Mouse (Mus musculus) stomach, embryonic 16.5 days (tissue): ENCODE measurements around the gene Naa25. TPM values are rescaled to one million over a fixed set of nuclear protein-coding genes. Genes with fewer than 3 reads are reported as not detected.
"Not testable (repeated sequence)": the region's sequence is repeated elsewhere in the genome, so short reads cannot be mapped to it uniquely, and the experiment has no call there.

Source experiments
- ATAC-seq: fragments of 200-750 bp; cut with Nextera tagmentation; 2 replicates; pipeline ENCODE4 v1.8.0; 2017; ENCODE audit warnings: moderate number of reproducible peaks, moderate TSS enrichment; ENCODE audit not compliant: insufficient read depth, low FRiP score
- H3K27ac ChIP-seq: fragments of 300-500 bp; sonication (generic); 2 replicates; pipeline ENCODE4 v1.5.1; 2014; ENCODE audit warnings: low read length
- H3K27me3 ChIP-seq: fragments of 300-500 bp; sonication (generic); 2 replicates; pipeline ENCODE4 v1.6.1; 2014; ENCODE audit warnings: low read length, control low read depth, mixed read lengths; ENCODE audit not compliant: control insufficient read depth, insufficient read depth
- H3K36me3 ChIP-seq: fragments of 300-500 bp; sonication (generic); 2 replicates; pipeline ENCODE4 v1.6.1; 2014; ENCODE audit warnings: low read length; ENCODE audit not compliant: control insufficient read depth, insufficient read depth
- H3K4me1 ChIP-seq: fragments of 300-500 bp; sonication (generic); 2 replicates; pipeline ENCODE4 v1.6.1; 2014; ENCODE audit warnings: low read length, control low read depth, mixed read lengths; ENCODE audit not compliant: control insufficient read depth, insufficient read depth
- H3K4me2 ChIP-seq: fragments of 300-500 bp; sonication (generic); 2 replicates; pipeline ENCODE4 v1.6.1; 2014; ENCODE audit warnings: low read depth, low read length, mixed read lengths
- H3K4me3 ChIP-seq: fragments of 300-500 bp; sonication (generic); replicated peaks from 2 replicates; pipeline ENCODE4 v1.5.1; 2014; ENCODE audit warnings: mild to moderate bottlenecking, low read length
- H3K9ac ChIP-seq: fragments of 300-500 bp; sonication (generic); 2 replicates; pipeline ENCODE4 v1.6.1; 2014; ENCODE audit warnings: low read length
- H3K9me3 ChIP-seq: fragments of 300-500 bp; sonication (generic); replicated peaks from 2 replicates; pipeline ENCODE4 v1.6.1; 2016; ENCODE audit warnings: low read length, control low read depth; ENCODE audit not compliant: control insufficient read depth
- WGBS: fragments of 180-500 bp; shearing (Covaris S2); extraction: QIAGEN DNeasy Blood & Tissue Kit; methylation state at CpG from one replicate; pipeline ENCODE4 v1.1.7; 2014; 5-methylcytosine and 5-hydroxymethylcytosine counted together
- polyA plus RNA-seq: library from polyadenylated mRNA; unstranded; fragments of >200 nt; fragmentation: Nextera tagmentation; extraction: Ambion mirVana; gene quantifications from 2 replicates; pipeline ENCODE4 v1.2.1, GENCODE M21; 2015

Naa25 gene
- polyA plus RNA-seq, result 43.4 and 45.8 TPM in 2 replicates

- H3K27me3 ChIP-seq, result no peaks in the 10 kb centered on the region
- peak; percentile 96 for ATAC-seq
- 9% methylated on average over 53 of the region's 53 CpGs for WGBS
- peaks cover 17% of the 10 kb centered on the region for H3K4me1 ChIP-seq
- peak within 1 kb of the TSS; percentile 96 for H3K27ac ChIP-seq
- peak within 1 kb of the TSS; percentile 83 for H3K9ac ChIP-seq
- peak within 1 kb of the TSS; percentile 80 for H3K4me3 ChIP-seq
- no peaks in the 10 kb centered on the region for H3K36me3 ChIP-seq
- peak within 1 kb of the TSS; percentile 93 for H3K4me2 ChIP-seq
- no peaks in the 10 kb centered on the region for H3K9me3 ChIP-seq
Observed at GRCm38 (mm10) chr5:121397187-121398145, at the start of gene Naa25. Gene Naa25 (plus strand): TSS chr5:121397936.

- Histone ChIP-seq H3K9ac (no peak overlapping the region), H3K27me3 (no peaks in the 10 kb centered on the region), H3K4me1 (no peaks in the 10 kb centered on the region), H3K9me3 (no peaks in the 10 kb centered on the region), H3K27ac (no peak overlapping the region), H3K36me3 (peaks cover 34% of the 10 kb centered on the region), H3K4me3 (no peak overlapping the region), H3K4me2 (no peak overlapping the region)
- 52% methylated on average over 9 of the region's 9 CpGs for WGBS
- ATAC-seq, result peak; percentile 39; the same call in 1 of the 2 replicates
Observed at GRCm38 (mm10) chr5:121359229-121359628, 38.5 kb upstream of the Naa25 start.

- Histone ChIP-seq H3K27me3 (no peaks in the 10 kb centered on the region), H3K9me3 (no peaks in the 10 kb centered on the region), H3K36me3 (peaks cover 40% of the 10 kb centered on the region), H3K4me3 (no peak overlapping the region), H3K4me2 (no peak overlapping the region), H3K4me1 (no peaks in the 10 kb centered on the region), H3K9ac (no peak overlapping the region), H3K27ac (no peak overlapping the region)
- WGBS, result 89% methylated on average over 5 of the region's 5 CpGs
- no peak for ATAC-seq
Observed at GRCm38 (mm10) chr5:121361696-121362095, 36.0 kb upstream of the Naa25 start.

- H3K27ac ChIP-seq, result no peak overlapping the region
- no peak overlapping the region for H3K9ac ChIP-seq
- H3K36me3 ChIP-seq, result peaks cover 43% of the 10 kb centered on the region
- H3K27me3 ChIP-seq, result no peaks in the 10 kb centered on the region
- ATAC-seq, result no peak
- H3K4me1 ChIP-seq, result no peaks in the 10 kb centered on the region
- H3K4me3 ChIP-seq, result no peak overlapping the region
- WGBS, result 85% methylated on average over 7 of the region's 7 CpGs
- no peaks in the 10 kb centered on the region for H3K9me3 ChIP-seq
- H3K4me2 ChIP-seq, result no peak overlapping the region
Observed at GRCm38 (mm10) chr5:121363441-121363840, 34.3 kb upstream of the Naa25 start.

- 79% methylated on average over 16 of the region's 16 CpGs for WGBS
- Histone ChIP-seq H3K4me3 (no peak overlapping the region), H3K9me3 (no peaks in the 10 kb centered on the region), H3K36me3 (peaks cover 35% of the 10 kb centered on the region), H3K9ac (no peak overlapping the region), H3K4me2 (no peak overlapping the region), H3K27me3 (no peaks in the 10 kb centered on the region), H3K27ac (no peak overlapping the region), H3K4me1 (no peaks in the 10 kb centered on the region)
- no peak for ATAC-seq
Observed at GRCm38 (mm10) chr5:121366449-121367225, 31.1 kb upstream of the Naa25 start.

GRCm38 (mm10) chr5:121367255-121367654 is 30.5 kb upstream of the Naa25 start:
- Histone ChIP-seq H3K9me3 (no peaks in the 10 kb centered on the region), H3K4me1 (no peaks in the 10 kb centered on the region), H3K4me3 (no peak overlapping the region), H3K36me3 (peaks cover 34% of the 10 kb centered on the region), H3K9ac (no peak overlapping the region), H3K27ac (no peak overlapping the region), H3K27me3 (no peaks in the 10 kb centered on the region), H3K4me2 (no peak overlapping the region)
- ATAC-seq, result no peak
- 87% methylated on average over 4 of the region's 4 CpGs for WGBS

GRCm38 (mm10) chr5:121371712-121372111 is 26.0 kb upstream of the Naa25 start:
- H3K4me1 ChIP-seq, result no peaks in the 10 kb centered on the region
- 81% methylated on average over 6 of the region's 6 CpGs for WGBS
- no peak overlapping the region for H3K9ac ChIP-seq
- no peak overlapping the region for H3K4me3 ChIP-seq
- peaks cover 18% of the 10 kb centered on the region for H3K36me3 ChIP-seq
- no peak overlapping the region for H3K4me2 ChIP-seq
- no peak for ATAC-seq
- H3K27ac ChIP-seq, result no peak overlapping the region
- H3K27me3 ChIP-seq, result no peaks in the 10 kb centered on the region
- no peaks in the 10 kb centered on the region for H3K9me3 ChIP-seq

GRCm38 (mm10) chr5:121374790-121375189 is 22.9 kb upstream of the Naa25 start:
- Histone ChIP-seq H3K4me1 (no peaks in the 10 kb centered on the region), H3K4me2 (no peak overlapping the region), H3K27ac (no peak overlapping the region), H3K9me3 (no peaks in the 10 kb centered on the region), H3K27me3 (no peaks in the 10 kb centered on the region), H3K4me3 (no peak overlapping the region), H3K9ac (no peak overlapping the region), H3K36me3 (peaks cover 30% of the 10 kb centered on the region)
- WGBS, result 85% methylated on average over 3 of the region's 3 CpGs
- ATAC-seq, result no peak

- H3K27ac ChIP-seq, H3K4me3 ChIP-seq, H3K9ac ChIP-seq, H3K9me3 ChIP-seq, ATAC-seq, H3K4me1 ChIP-seq, H3K4me2 ChIP-seq, H3K27me3 ChIP-seq: not testable (repeated sequence)
- WGBS, result 69% methylated on average over 5 of the region's 5 CpGs
- H3K36me3 ChIP-seq, result peaks cover 44% of the 10 kb centered on the region
Observed at GRCm38 (mm10) chr5:121376972-121377371, 20.8 kb upstream of the Naa25 start.
